Mouse (Mus musculus) heart, postnatal 0 days (tissue): Measurements from ENCODE around the gene Tcp1. TPM values are rescaled to one million over a fixed set of nuclear protein-coding genes. Genes with fewer than 3 reads are reported as not detected.
A peak's percentile ranks its signal among the peaks of the same experiment; 100 is the strongest.
"Not testable (repeated sequence)": the region's sequence is repeated elsewhere in the genome, so short reads cannot be mapped to it uniquely, and the experiment has no call there.

Experiments used
- ATAC-seq: fragments of 200-750 bp; cut with Nextera tagmentation; 2 replicates; pipeline ENCODE4 v1.8.0; 2017; ENCODE audit warnings: low read depth, moderate number of reproducible peaks, moderate library complexity; ENCODE audit not compliant: insufficient read depth
- DNase-seq: peaks from one replicate; pipeline ENCODE4 v3.0.0-alpha.2; 2016; ENCODE audit warnings: low spot score
- H3K27ac ChIP-seq: fragments of 300-500 bp; sonication (generic); 2 replicates; pipeline ENCODE4 v1.5.1; 2014; ENCODE audit warnings: low read depth, mild to moderate bottlenecking
- H3K27me3 ChIP-seq: fragments of 300-500 bp; sonication (generic); 2 replicates; pipeline ENCODE4 v1.6.1; 2014; ENCODE audit warnings: low read length, mixed read lengths; ENCODE audit not compliant: control insufficient read depth, insufficient read depth
- H3K36me3 ChIP-seq: fragments of 300-500 bp; sonication (generic); replicated peaks from 2 replicates; pipeline ENCODE4 v1.6.1; 2014; ENCODE audit warnings: low read length, mixed read lengths; ENCODE audit not compliant: control insufficient read depth, insufficient read depth
- H3K4me1 ChIP-seq: fragments of 300-500 bp; sonication (generic); 2 replicates; pipeline ENCODE4 v1.6.1; 2014; ENCODE audit warnings: antibody characterized with exemption; ENCODE audit not compliant: control insufficient read depth, insufficient read depth
- H3K4me2 ChIP-seq: fragments of 300-500 bp; sonication (generic); 2 replicates; pipeline ENCODE4 v1.6.1; 2014; ENCODE audit warnings: low read depth, mild to moderate bottlenecking, low read length, moderate library complexity
- H3K4me3 ChIP-seq: fragments of 300-500 bp; sonication (generic); 2 replicates; pipeline ENCODE4 v1.5.1; 2014; ENCODE audit warnings: low read depth, low read length
- H3K9ac ChIP-seq: fragments of 300-500 bp; sonication (generic); replicated peaks from 2 replicates; pipeline ENCODE4 v1.6.1; 2014; ENCODE audit warnings: low read depth, low read length, mixed read lengths
- H3K9me3 ChIP-seq: fragments of 300-500 bp; sonication (generic); replicated peaks from 2 replicates; pipeline ENCODE4 v1.6.1; 2016; ENCODE audit warnings: low read length; ENCODE audit not compliant: control insufficient read depth
- CTCF ChIP-seq: IDR thresholded peaks from 2 replicates; pipeline ENCODE4 v1.5.1; 2016; ENCODE audit warnings: antibody characterized with exemption, control low read depth, low read depth
- EP300 ChIP-seq: IDR thresholded peaks from 2 replicates; pipeline ENCODE4 v1.6.1; 2016; ENCODE audit warnings: antibody characterized with exemption, low read depth
- WGBS: fragments of 180-500 bp; shearing (Covaris S2); extraction: QIAGEN DNeasy Blood & Tissue Kit; methylation state at CpG from one replicate; pipeline ENCODE4 v1.1.7; 2014; 5-methylcytosine and 5-hydroxymethylcytosine counted together
- polyA plus RNA-seq: library from polyadenylated mRNA; unstranded; fragments of >200 nt; fragmentation: Nextera tagmentation; extraction: Ambion mirVana; gene quantifications from 2 replicates; pipeline ENCODE4 v1.2.1, GENCODE M21; 2015
- total RNA-seq: library from RNA; depleted of rRNA; stranded (reverse); fragments of >200 nt; gene quantifications from 2 replicates; pipeline ENCODE4 v1.2.3, GENCODE M21; 2014; ENCODE audit warnings: low replicate concordance

Tcp1 gene
- total and polyA plus RNA-seq, 2 experiments from 2014 or later: 252 to 330 TPM

DNA sequence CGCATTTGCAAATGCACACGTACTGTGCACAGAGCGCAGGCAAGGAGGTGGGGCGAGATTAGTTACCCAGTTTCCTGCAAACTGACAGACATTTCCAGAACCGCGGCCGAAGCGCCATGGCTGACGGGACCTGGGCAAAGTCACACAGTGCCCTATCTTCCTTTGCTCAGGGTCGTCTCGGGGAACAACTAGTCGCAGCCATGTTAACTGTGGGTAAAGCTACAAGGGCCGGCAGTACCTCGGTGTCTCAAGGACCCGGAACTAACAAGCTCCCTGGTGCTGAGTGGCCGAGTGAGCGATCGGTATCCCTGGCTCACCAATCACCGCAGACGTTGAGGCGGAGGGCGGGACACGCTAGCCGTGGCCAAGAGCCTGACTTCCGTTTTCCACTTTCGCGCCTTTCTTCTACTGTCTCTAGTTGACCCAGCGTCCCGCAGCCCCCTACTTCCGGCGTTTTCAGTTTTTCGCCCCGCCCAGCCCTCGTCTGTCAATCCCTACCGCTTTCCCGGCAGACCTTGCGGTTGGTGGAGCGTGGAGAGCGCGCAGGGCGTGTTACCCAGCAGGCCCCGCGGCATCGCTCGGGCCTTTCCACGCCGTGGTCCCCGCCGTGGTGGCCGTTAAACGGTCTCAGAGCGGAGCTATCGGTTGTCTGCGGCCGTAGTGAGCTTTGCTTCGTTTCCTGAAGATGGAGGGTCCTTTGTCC, 531 bp downstream of the Tcp1 start, which contains the start of gene Mrpl18:
TSS of gene Mrpl18 (minus strand) at position 465 of the 703 bp plus-strand sequence.
- TF ChIP-seq CTCF (no peak), EP300 (peak; percentile 79; the same call in 1 of the 2 replicates)
- H3K9ac ChIP-seq: peak within 1 kb of the TSS; percentile 94
- no peaks in the 10 kb centered on the region for H3K9me3 ChIP-seq
- under 1% methylated on average over 56 of the region's 56 CpGs for WGBS
- ATAC-seq (peak; percentile 98), DNase-seq (peak; percentile 100)
- no peaks in the 10 kb centered on the region for H3K27me3 ChIP-seq
- H3K4me3 ChIP-seq: peak within 1 kb of the TSS; percentile 82
- H3K4me1 ChIP-seq: peaks cover 7% of the 10 kb centered on the region
- peak within 1 kb of the TSS; percentile 94 for H3K27ac ChIP-seq
- peak within 1 kb of the TSS; percentile 81 for H3K4me2 ChIP-seq
- H3K36me3 ChIP-seq: peaks cover 49% of the 10 kb centered on the region

- no peak for TF ChIP-seq CTCF
- 0 out of 2 replicates have a peak, but pooled peaks have one; percentile 15 for TF ChIP-seq EP300
- H3K27ac ChIP-seq: peak overlapping the region; percentile 94
- peak; percentile 32 for ATAC-seq
- peak; percentile 30 for DNase-seq
- H3K36me3 ChIP-seq: peaks cover 50% of the 10 kb centered on the region
- H3K27me3 ChIP-seq: no peaks in the 10 kb centered on the region
- peak overlapping the region; percentile 82 for H3K4me3 ChIP-seq
- H3K4me1 ChIP-seq: peaks cover 7% of the 10 kb centered on the region
- WGBS: under 1% methylated on average over 40 of the region's 40 CpGs
- no peaks in the 10 kb centered on the region for H3K9me3 ChIP-seq
- peak overlapping the region; percentile 94 for H3K9ac ChIP-seq
- peak overlapping the region; percentile 81 for H3K4me2 ChIP-seq
These were observed 1.3 kb downstream of the Tcp1 start for GRCm38 (mm10) chr17:12916588-12917380.

- ATAC-seq (no peak), DNase-seq (no peak)
- Histone ChIP-seq H3K9ac (no peak overlapping the region), H3K27ac (no peak overlapping the region), H3K36me3 (peaks cover 68% of the 10 kb centered on the region), H3K4me1 (peaks cover 7% of the 10 kb centered on the region), H3K4me3 (no peak overlapping the region), H3K9me3 (no peaks in the 10 kb centered on the region), H3K27me3 (no peaks in the 10 kb centered on the region), H3K4me2 (no peak overlapping the region)
- WGBS: 88% methylated on average over 1 of the region's 1 CpGs
- TF ChIP-seq CTCF: no peak
- TF ChIP-seq EP300: no peak
These were observed 5.6 kb downstream of the Tcp1 start for GRCm38 (mm10) chr17:12921073-12921472.

- DNase-seq (no peak), ATAC-seq (no peak)
- Histone ChIP-seq H3K9me3 (no peaks in the 10 kb centered on the region), H3K27me3 (no peaks in the 10 kb centered on the region), H3K4me2 (no peak overlapping the region), H3K4me1 (no peaks in the 10 kb centered on the region), H3K9ac (no peak overlapping the region), H3K27ac (no peak overlapping the region), H3K4me3 (no peak overlapping the region), H3K36me3 (peaks cover 58% of the 10 kb centered on the region)
- 74% methylated on average over 3 of the region's 3 CpGs for WGBS
- no peak for TF ChIP-seq EP300
- TF ChIP-seq CTCF: no peak
These were observed 9.5 kb downstream of the Tcp1 start for GRCm38 (mm10) chr17:12925001-12925400.

DNA sequence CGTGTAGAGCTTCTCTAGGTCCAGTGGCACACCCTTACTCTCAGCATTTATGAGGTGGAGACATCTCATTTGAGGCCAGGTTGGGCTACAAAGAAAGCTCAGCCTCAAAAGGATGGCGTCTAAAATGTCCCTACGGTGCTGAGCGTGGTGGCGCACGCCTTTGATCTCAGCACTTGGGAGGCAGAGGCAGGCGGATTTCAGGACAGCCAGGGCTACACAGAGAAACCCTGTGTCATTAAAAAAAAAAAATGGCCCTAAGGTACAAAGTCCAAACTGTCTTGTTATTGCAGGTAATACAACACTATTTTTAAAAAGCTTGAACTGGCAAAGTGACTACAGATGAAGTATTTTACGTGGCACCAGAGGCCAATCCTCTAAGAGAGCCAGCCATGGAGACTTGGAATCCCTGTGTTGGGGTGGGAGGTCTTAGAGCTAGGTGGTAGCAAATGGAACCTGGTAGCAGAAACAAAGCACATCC, 10.2 kb downstream of the Tcp1 start:
- 85% methylated on average over 8 of the region's 8 CpGs for WGBS
- TF ChIP-seq CTCF (no peak), EP300 (no peak)
- H3K4me2 ChIP-seq: no peak overlapping the region
- H3K36me3 ChIP-seq: peaks cover 51% of the 10 kb centered on the region
- no peaks in the 10 kb centered on the region for H3K27me3 ChIP-seq
- H3K4me3 ChIP-seq: no peak overlapping the region
- H3K9me3 ChIP-seq: no peaks in the 10 kb centered on the region
- H3K4me1 ChIP-seq: no peaks in the 10 kb centered on the region
- H3K9ac ChIP-seq: no peak overlapping the region
- ATAC-seq: no peak
- no peak for DNase-seq
- H3K27ac ChIP-seq: no peak overlapping the region

GRCm38 (mm10) chr17:12931576-12931975, 16.1 kb downstream of the Tcp1 start:
- not testable (repeated sequence) for DNase-seq, ATAC-seq, H3K9me3 ChIP-seq, H3K36me3 ChIP-seq, H3K27ac ChIP-seq, H3K4me3 ChIP-seq, H3K9ac ChIP-seq, H3K4me2 ChIP-seq, H3K4me1 ChIP-seq, H3K27me3 ChIP-seq
- 85% methylated on average over 5 of the region's 5 CpGs for WGBS
